Mouse (Mus musculus) bone marrow, adult 2 months (tissue): ENCODE results near the gene Ercc4.

Experiments
- CTCF ChIP-seq: fragments of 200-500 bp; IDR thresholded peaks from 2 replicates; pipeline ENCODE4 v1.5.1; 2011; ENCODE audit warnings: low read length, control low read depth; ENCODE audit not compliant: control insufficient read depth, insufficient read depth
- POLR2A ChIP-seq: fragments of 200-500 bp; IDR thresholded peaks from 2 replicates; pipeline ENCODE4 v1.6.1; 2011; ENCODE audit warnings: low read depth, mild to moderate bottlenecking, control low read depth, low read length, borderline replicate concordance; ENCODE audit not compliant: control insufficient read depth

GRCm38 (mm10) chr16:13167731-13168130 lies 58.2 kb downstream of the Ercc4 start:
- TF ChIP-seq POLR2A (no peak), CTCF (no peak)
